Mouse (Mus musculus) ES-E14 (cell line): Measurements from ENCODE around the gene Sds.

Experiments
- ZC3H11A ChIP-seq: IDR thresholded peaks from 2 replicates; pipeline ENCODE4 v1.6.1; 2012; ENCODE audit warnings: low read depth, mild to moderate bottlenecking, inconsistent platforms, low read length, borderline replicate concordance
- ZNF384 ChIP-seq: IDR thresholded peaks from 2 replicates; pipeline ENCODE4 v1.6.1; 2012; ENCODE audit warnings: low read depth, low read length, inconsistent platforms

DNA sequence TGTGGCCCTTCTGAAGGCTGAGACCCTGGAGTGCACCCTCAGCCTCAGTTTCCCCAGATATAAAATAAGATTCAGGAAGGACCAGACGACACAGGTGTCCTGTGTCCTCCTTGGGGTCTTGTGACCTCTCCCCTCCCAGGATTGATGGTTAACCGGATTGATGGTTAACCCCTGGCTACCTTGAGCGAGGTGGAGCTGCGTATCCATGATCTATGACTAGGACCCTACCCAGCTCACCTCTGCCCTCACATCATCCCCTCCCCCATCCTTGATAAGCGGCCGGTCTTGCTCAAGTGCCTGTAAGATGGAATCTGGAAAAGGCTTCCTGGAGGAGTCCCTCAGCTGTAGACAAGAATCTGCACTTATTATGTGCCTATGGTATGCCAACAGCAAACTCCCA lies 7.5 kb upstream of the Sds start:
- TF ChIP-seq ZC3H11A (no peak), ZNF384 (no peak)
